Mouse (Mus musculus): ENCODE data around the gene Adssl1.

GRCm38 (mm10) chr12:112679027-112679996, 59.5 kb downstream of the Adssl1 start:
- TF ChIP-seq CTCF (conservative IDR thresholded peaks at IDR 0.05 in 1 of 2, IDR thresholded peaks at IDR 0.05 in 1 of 2; ENCODE audit: low read depth in 2 of 2, low read length in 2 of 2): no peak
- no peak for TF ChIP-seq KAT2A (IDR thresholded peaks at IDR 0.05; ENCODE audit: insufficient replicate concordance, low read length)
- TF ChIP-seq EP300 (IDR thresholded peaks at IDR 0.05; ENCODE audit: low read length): no peak
- no peak for TF ChIP-seq POLR2A (IDR thresholded peaks at IDR 0.05; ENCODE audit: low read depth, low read length)
- no peak for TF ChIP-seq RCOR1 (conservative IDR thresholded peaks at IDR 0.05; ENCODE audit: low read depth, low read length)
- no peak for TF ChIP-seq NELFE (IDR thresholded peaks at IDR 0.05; ENCODE audit: low read depth, low read length)
- TF ChIP-seq USF1 (IDR thresholded peaks at IDR 0.05; ENCODE audit: low read depth, low read length): no peak
- TF ChIP-seq RAD21 (IDR thresholded peaks at IDR 0.05; ENCODE audit: low read depth, low read length): no peak
- no peak for TF ChIP-seq E2F4 (IDR thresholded peaks at IDR 0.05; ENCODE audit: insufficient replicate concordance, low read depth, low read length)
- no peak for TF ChIP-seq MYC (IDR thresholded peaks at IDR 0.05; ENCODE audit: low read depth, low read length)
- TF ChIP-seq BHLHE40 (IDR thresholded peaks at IDR 0.05; ENCODE audit: low read depth, low read length): no peak; the same call in 1 of the 2 replicates
- TF ChIP-seq SIN3A (IDR thresholded peaks at IDR 0.05; ENCODE audit: low read length): no peak
- peak; percentile 64 for TF ChIP-seq NRF1 (IDR thresholded peaks at IDR 0.05; ENCODE audit: low read depth, low read length)
- no peak for TF ChIP-seq GABPA (IDR thresholded peaks at IDR 0.05; ENCODE audit: insufficient replicate concordance, low read depth, low read length)
